Mouse (Mus musculus) testis, postnatal 10 days (tissue): ENCODE data around the gene Ppip5k2.
A peak's percentile ranks its signal among the peaks of the same experiment; 100 is the strongest.

ENCODE experiments used
- DNase-seq: peaks from one replicate; pipeline ENCODE4 v3.0.0; 2021; ENCODE audit warnings: low spot score

The Ppip5k2 gene

DNA sequence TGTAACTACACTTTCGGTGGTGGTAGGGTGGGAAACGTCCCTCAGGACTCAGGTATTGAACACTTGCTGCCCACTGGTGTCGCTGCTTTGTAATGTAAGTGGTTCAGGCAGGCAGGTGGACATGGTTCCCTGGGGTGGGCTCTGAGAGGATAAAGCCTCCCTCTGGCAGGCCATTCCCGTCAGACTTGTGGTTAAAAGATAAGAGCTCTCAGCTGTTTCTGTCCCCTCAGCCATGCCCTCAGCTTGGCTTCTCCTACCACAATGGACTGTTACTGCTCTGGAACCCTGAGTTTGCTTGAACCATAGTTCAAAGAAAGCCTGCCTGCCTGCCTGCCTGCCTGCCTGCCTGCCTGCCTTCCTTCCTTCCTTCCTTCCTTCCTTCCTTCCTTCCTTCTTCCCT, 15.8 kb downstream of the Ppip5k2 start:
- DNase-seq = no peak

GRCm38 (mm10) chr1:97753216-97753615, 17.0 kb downstream of the Ppip5k2 start:
- no peak for DNase-seq

DNA sequence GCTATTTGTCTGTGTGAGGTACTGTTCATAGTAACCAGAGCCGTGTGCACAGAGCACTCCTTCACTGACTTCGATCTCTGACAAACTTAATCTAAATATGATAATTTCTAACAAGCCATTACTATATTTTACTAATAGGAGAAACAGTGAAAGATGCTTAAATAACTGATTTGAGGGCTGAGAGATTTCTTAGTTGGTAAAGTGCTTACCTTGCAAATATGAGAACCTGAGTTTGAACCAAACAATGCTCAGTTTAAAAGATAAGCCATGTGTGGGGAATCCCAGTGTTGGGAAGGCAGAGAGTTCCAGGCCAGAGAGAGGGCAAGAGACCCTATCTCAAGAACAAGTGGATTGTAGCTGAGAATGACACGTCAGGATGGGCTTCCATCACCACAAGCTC, 22.0 kb downstream of the Ppip5k2 start:
- no peak for DNase-seq

DNA sequence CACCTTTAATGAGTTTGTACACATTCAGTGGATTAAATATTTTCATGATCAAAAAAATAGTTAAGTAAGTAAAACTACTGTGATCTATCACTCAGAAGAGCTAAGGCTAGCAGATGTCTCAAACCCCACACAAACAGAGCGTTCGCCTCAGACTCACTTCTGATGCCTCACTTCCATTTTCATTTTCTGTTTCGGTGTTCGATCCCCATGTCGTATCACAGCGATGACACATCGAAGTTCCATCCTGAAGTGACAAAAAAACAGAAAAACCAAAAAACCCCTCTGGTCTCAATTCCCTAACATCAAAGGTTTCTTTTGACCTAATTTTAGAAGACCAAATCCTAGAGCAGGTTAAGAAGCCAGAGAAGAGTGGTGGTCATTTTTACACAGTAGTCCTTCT, 23.9 kb downstream of the Ppip5k2 start:
- no peak for DNase-seq

DNA sequence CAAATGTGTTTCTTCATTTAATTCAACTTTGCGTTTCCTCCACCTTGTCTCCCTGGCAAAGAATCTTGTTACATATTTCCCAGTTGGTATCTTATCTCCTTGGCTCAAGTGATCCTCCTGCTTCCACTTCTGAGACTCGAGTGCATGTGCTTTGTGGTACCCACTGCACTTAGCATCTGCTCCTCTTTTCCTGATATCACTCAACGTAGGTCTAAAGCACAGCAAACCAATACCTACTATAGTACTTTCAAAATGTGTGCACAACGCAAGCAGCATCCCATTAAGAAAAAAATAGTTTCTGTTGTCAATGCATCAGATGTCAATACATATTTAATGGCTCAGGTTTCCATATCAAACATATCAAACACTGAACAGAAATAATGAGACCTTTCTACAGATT, 24.5 kb downstream of the Ppip5k2 start:
- DNase-seq = no peak

GRCm38 (mm10) chr1:97743063-97743462, 27.1 kb downstream of the Ppip5k2 start:
- no peak for DNase-seq

- no peak for DNase-seq
Observed at GRCm38 (mm10) chr1:97729339-97729738, 40.9 kb downstream of the Ppip5k2 start.

DNA sequence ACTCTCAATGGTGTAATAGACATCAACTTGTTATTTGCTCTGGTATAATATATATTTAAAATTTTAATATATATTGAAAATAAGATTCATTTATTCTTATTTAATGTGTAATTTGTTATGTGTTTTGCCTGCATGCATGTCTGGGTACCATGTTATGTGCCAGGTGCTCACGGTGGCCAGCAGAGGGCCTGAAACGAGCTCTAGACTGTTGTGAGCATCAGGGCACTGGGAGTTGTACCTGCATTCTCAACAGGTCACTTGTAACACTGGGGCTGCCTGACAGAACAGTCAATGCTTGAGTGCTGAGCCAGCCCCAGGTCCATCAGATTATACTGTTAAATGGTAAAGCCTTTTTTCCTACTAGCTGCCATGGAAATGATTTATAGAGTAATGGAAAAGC, 43.5 kb downstream of the Ppip5k2 start:
- DNase-seq = no peak

- no peak for DNase-seq
Observed at GRCm38 (mm10) chr1:97718440-97718839, 51.8 kb downstream of the Ppip5k2 start.

- no peak for DNase-seq
Observed at GRCm38 (mm10) chr1:97714334-97714868, 55.8 kb downstream of the Ppip5k2 start.

- no peak for DNase-seq
Observed at GRCm38 (mm10) chr1:97710520-97710919, 59.7 kb downstream of the Ppip5k2 start.

DNA sequence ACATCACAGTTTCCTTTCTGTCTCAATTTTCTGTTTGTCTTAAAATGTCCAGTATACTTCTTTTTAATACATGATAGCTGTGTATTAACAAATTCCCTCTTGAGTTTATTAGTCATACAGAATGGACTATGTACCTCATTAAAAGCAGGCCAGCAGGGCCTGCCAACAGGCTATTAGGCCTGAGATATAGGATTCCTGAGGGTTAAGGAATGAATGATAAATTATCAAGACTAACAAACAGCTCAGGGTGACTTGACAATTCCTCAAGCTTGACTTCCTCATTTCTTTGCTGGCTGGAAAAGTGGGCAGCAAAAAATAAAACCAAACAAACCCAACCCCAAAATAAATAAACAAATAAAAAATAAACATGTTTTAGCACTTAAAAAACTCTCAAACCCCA, 64.8 kb downstream of the Ppip5k2 start:
- DNase-seq = no peak

- no peak for DNase-seq
Observed at GRCm38 (mm10) chr1:97704646-97705045, 65.6 kb downstream of the Ppip5k2 start.

DNA sequence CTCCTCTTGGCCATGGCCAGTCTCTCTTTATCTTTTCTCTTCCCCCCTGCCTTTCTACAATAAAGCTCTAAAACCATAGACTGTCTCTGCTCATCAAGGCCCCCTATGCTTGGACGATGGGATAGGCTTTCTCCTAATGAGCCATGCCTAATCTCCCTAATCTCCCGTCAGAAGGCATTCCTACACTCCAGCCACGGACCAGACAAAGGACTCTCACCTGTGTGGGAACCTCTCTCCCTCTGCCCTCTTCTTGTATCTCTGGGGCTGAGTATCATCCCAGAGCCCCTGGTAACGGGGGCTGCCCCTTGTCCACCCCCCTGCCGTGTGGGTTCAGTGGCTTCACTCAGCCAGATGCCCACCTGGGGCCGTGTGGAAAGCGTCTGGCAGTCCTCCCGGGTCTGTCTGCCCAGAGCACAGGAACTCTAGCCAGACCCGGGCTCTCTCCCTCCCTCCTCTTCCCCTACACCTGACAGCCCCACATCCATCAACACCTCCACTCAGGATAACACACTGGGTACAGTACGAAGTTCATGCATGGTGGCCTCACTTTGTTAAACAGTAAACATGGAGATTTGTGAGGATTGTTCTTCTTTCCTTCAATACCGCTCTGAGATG, 71.1 kb downstream of the Ppip5k2 start:
- DNase-seq = no peak

DNA sequence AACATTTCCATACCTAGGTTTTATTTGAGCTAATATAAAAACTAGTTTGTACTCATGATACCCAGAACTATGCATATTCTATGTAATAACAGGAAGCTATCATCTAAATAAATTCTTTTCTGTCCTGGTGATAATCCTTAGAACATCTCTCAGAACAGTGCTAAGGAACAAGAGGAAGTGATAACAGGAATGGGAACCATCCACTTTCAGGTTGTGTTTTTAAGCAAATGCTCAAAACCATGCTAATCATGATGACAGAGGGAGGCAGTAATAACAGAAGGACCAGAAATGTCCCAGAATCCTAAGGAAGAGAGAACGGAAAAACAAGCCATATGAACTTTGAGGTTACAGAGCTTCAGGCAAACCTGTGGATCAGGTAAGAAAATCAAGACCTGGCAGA, 72.9 kb downstream of the Ppip5k2 start:
- DNase-seq = no peak

DNA sequence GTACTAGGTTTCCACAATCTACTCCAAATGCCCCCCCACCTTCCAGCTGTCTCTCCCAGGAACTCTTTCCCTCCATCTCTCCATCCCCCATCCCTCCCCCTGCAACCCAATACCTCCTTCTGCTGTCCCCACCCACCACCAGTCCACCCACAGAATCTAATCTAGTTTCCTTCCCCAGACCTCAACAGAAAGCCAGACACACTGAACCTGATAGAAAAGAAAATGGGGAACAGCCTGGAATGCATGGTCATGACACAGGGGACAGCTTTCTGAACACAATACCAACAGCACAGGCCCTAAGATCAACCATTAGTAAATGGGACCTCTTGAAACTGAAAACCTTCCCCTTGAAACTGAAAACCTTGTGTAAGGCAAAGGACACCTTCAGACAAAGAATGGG, 76.4 kb downstream of the Ppip5k2 start:
- DNase-seq = no peak

DNA sequence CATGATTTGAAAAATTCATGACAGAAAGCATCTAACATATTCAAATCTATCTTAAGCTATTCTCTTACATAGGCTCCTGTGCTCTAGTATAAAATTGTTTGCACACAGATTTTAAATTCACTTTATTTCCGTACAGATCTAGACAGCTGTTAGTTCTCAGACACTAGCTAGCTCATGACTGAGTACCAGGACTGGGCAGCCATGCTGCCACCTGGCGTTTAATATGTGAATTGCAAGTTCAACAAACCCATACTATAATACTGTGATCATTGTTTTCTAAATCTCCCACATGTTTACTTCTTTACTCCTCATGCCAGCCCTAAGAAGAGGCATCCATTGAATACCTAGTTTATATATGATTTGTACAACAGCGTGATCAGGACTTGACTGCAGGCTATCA, 81.5 kb downstream of the Ppip5k2 start:
- peak; percentile 44 for DNase-seq

- DNase-seq = no peak
Observed at GRCm38 (mm10) chr1:97676526-97677177, 93.6 kb downstream of the Ppip5k2 start.

GRCm38 (mm10) chr1:97676115-97676514, 94.1 kb downstream of the Ppip5k2 start:
- no peak for DNase-seq

DNA sequence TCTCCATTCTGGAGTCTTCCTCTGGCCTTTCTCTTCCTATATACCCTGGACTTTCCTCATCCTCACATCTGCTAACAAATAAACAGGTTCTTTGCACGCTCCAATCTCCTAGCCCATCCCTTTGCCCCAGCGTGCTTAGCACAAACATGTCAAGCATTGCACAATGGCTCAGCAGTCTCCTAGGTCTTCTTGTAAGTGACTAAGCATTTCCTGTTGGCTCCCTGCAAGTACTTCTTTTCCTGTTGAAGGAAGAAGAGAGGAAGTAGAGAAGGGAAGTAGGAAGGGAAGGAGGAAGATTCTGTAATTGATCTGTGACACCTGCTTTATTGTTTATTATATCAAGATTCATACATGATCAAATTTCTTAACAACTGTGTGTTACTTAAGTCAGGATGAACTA, 97.4 kb downstream of the Ppip5k2 start:
- DNase-seq = no peak

GRCm38 (mm10) chr1:97667288-97667687, 102.9 kb downstream of the Ppip5k2 start:
- no peak for DNase-seq

DNA sequence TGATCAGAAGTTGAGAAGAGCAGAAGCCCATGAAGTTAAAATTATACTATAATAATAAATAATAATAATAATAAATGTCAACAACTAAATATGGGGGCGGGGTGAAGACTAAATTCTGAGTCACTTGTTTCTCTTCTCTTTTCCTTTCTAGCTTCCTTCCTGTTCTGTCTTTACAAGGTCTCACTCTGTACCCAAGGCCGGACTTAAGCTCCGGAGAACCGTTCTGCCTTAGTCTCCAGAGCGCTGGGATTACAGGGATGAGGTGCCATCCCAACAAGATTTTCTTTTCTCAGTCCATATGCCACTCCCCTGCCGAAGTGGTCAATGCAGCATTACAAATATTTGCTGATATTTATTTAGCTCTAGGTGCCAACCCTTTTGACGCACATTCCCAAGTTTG, 107.9 kb downstream of the Ppip5k2 start:
- DNase-seq = no peak

DNA sequence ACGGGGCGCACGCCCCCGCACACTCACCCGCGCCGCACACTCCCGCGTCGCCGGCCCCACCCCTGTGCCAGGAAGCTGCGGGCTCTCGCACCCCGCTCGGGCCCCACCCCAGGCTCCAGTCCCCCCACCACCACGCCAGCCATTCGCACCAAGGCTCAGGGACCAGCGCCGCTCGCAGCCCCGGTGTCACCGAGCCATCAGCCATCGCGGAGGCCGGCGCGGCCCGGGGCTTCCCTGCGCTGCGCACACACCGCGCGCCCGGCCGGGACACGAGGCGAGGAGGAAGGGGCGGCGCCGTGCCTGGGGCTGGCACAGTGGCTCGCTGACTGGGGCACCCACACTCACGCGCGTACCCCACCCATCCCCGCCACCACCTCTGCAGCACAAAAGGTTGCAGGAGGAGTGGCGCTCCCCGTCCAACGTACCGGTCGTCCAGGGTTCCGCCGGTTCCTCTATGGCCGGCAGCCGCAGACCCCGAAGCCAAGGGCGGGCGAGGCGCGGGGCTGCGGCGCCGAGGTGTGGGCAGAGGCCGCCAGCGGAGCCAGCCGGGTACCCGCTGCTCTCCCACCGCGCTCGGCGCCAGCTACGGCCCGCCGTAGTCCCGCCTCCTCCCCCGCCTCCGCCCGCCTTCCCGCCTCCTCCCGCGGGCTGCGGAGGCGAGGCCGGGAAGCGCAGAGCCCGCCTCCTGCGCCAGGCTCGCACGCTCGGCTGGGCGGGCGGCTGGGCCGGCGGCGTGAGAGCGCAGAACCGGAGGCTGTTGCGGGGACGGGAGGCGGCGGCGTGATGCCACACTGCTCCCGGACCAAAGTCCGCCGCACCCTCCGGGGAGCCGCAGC, 108.6 kb downstream of the Ppip5k2 start, which contains the start of gene D1Ertd622e:
Gene D1Ertd622e (minus strand): TSS at position 669 of the 836 bp plus-strand sequence.
- DNase-seq = peak; percentile 78
